ENCODE assay signal across 9 mouse cellular contexts in the genomic region with DNA sequence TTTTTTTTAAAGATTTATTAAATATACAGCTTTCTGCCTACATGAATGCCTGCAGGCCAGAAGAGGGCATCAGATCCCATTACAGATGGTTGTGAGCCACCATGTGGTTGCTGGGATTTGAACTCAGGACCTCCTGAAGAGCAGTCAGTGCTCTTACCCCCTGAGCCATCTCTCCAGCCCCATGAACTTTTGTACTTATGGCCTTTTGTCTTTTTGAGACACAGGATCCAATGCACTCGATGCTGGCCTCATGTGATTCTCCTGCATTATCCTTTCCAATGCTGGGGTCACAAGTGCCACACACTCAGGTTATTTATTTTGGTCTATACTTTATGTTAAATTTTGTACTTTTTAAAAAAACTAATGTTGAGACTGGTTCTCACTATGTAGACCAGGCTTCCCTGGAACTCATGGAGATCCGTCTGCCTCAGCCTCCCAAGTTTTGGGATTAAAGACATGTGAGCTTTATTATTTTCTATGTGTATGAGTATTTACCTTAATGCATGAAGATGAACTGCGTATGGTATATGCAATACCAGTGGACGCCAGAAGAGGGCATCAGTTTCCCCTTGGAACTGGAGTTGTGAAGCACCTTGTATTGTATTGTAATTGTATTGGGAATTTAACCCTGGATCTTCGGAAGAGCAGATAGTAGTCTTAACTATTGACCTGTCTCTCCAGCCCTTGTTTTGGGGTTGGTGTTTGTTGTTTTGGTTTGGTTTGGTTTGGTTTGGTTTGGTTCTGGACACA. TPM values are rescaled to one million over a fixed set of nuclear protein-coding genes. Genes with fewer than 3 reads are reported as not detected.
DNase-seq lines count a peak whose midpoint lies in the region; TF ChIP-seq lines count a peak whose summit lies in the region.
"Had no signal": no experiment of that assay in that cellular context is flagged by ENCODE, and none has a peak within 500 bp of the region (broad histone marks: within the 10 kb centered on the region; RNA-seq: fewer than 3 reads in every experiment).

No protein-coding gene starts in this region.

- no peaks in the 10 kb centered on the region; the same call in 1 of the 2 replicates for H3K36me3 ChIP-seq in heart, adult 2 months (ENCODE audit: control insufficient read depth, insufficient read depth, low read length)
- peaks cover 77% of the 10 kb centered on the region for H3K36me3 ChIP-seq in heart, embryonic 10.5 days
- H3K36me3 ChIP-seq in thymus, adult 2 months (ENCODE audit: control insufficient read depth, insufficient read depth, low read length): peaks cover 95% of the 10 kb centered on the region
- H3K36me3 ChIP-seq in limb, embryonic 10.5 days: peaks cover 81% of the 10 kb centered on the region

- no peak for TF ChIP-seq EP300 in heart, adult 2 months (IDR thresholded peaks at IDR 0.05; ENCODE audit: insufficient read depth, low read depth, low read length)

- no peaks in the 10 kb centered on the region for H3K4me1 ChIP-seq in heart, adult 2 months (ENCODE audit: control insufficient read depth, insufficient read depth, low read length)
- H3K4me1 ChIP-seq in heart, embryonic 10.5 days: 0 out of 2 replicates have a peak, but pooled peaks cover 5% of the 10 kb centered on the region
- no peaks in the 10 kb centered on the region for H3K4me1 ChIP-seq in thymus, adult 2 months (replicated peaks; ENCODE audit: control insufficient read depth, insufficient read depth, low read length)
- H3K4me1 ChIP-seq in limb, embryonic 10.5 days: 0 out of 2 replicates have a peak, but pooled peaks cover 3% of the 10 kb centered on the region
- H3K4me1 ChIP-seq: neural tube, embryonic 12.5 days had no signal

- H3K9ac ChIP-seq in heart, adult 2 months (ENCODE audit: low read depth, low read length): no peak overlapping the region
- H3K9ac ChIP-seq: neural tube, embryonic 12.5 days had no signal

- no peak overlapping the region for H3K27ac ChIP-seq in heart, adult 2 months
- no peak overlapping the region for H3K27ac ChIP-seq in heart, embryonic 10.5 days
- H3K27ac ChIP-seq in thymus, adult 2 months (ENCODE audit: control insufficient read depth, insufficient read depth, low read length): no peak overlapping the region
- H3K27ac ChIP-seq in limb, embryonic 10.5 days: no peak overlapping the region
- H3K27ac ChIP-seq: neural tube, embryonic 12.5 days had no signal

- H3K27me3 ChIP-seq in heart, adult 2 months (ENCODE audit: control insufficient read depth, insufficient read depth, low read length): no peaks in the 10 kb centered on the region
- H3K27me3 ChIP-seq in heart, embryonic 10.5 days (ENCODE audit: insufficient read depth, poor library complexity, severe bottlenecking): no peaks in the 10 kb centered on the region
- no peaks in the 10 kb centered on the region for H3K27me3 ChIP-seq in thymus, adult 2 months (ENCODE audit: control insufficient read depth, insufficient read depth, low read length)
- H3K27me3 ChIP-seq in limb, embryonic 10.5 days (ENCODE audit: low read depth, poor library complexity, severe bottlenecking): no peaks in the 10 kb centered on the region
- H3K27me3 ChIP-seq: neural tube, embryonic 12.5 days had no signal

- H3K79me2 ChIP-seq in heart, adult 2 months (replicated peaks; ENCODE audit: control insufficient read depth, insufficient read depth, low read length): no peaks in the 10 kb centered on the region

- H3K9me3 ChIP-seq in heart, embryonic 10.5 days: no peaks in the 10 kb centered on the region
- no peaks in the 10 kb centered on the region for H3K9me3 ChIP-seq in limb, embryonic 10.5 days (replicated peaks)
- H3K9me3 ChIP-seq: neural tube, embryonic 12.5 days had no signal

- intact Hi-C loops in heart, adult 2 months (cut with DNase I): loop anchor here (2.0 kb wide), 1 partner anchor 33 kb away; no protein-coding TSS in a partner anchor

- peak in 1 of 2 experiments; percentile 61 for DNase-seq in heart, adult 2 months
- DNase-seq in heart, embryonic 10.5 days (ENCODE audit: low spot score): no peak
- peak; percentile 64 for DNase-seq in thymus, adult 2 months
- no peak for DNase-seq in thymus, adult 18-20 months
- peak; percentile 78 to 87 for DNase-seq in cerebellum, postnatal 14 days
- peak; percentile 71 for DNase-seq in limb, embryonic 10.5 days (ENCODE audit: low spot score)
- peak; percentile 36 for DNase-seq in spleen, adult 12 weeks (ENCODE audit: low spot score)
- no peak for DNase-seq in gastrocnemius, postnatal 10 days

- no peak for TF ChIP-seq POLR2A in heart, adult 2 months (IDR thresholded peaks at IDR 0.05; ENCODE audit: insufficient read depth, low read depth, low read length)
- TF ChIP-seq POLR2A in thymus, adult 2 months (IDR thresholded peaks at IDR 0.05; ENCODE audit: control insufficient read depth, extremely low read depth, insufficient read depth, low read length, poor library complexity): no peak

- TF ChIP-seq CTCF in heart, adult 2 months (IDR thresholded peaks at IDR 0.05): peak; percentile 90
- no peak for TF ChIP-seq CTCF in thymus, adult 2 months (IDR thresholded peaks at IDR 0.05; ENCODE audit: borderline replicate concordance, control insufficient read depth, extremely low read depth, insufficient read depth, low read length, poor library complexity)

- no peak overlapping the region for H3K4me3 ChIP-seq in heart, adult 2 months
- no peak overlapping the region for H3K4me3 ChIP-seq in heart, embryonic 10.5 days
- no peak overlapping the region for H3K4me3 ChIP-seq in thymus, adult 2 months (ENCODE audit: control insufficient read depth, insufficient read depth, low read length)
- H3K4me3 ChIP-seq in limb, embryonic 10.5 days: no peak overlapping the region
- H3K4me3 ChIP-seq: neural tube, embryonic 12.5 days had no signal

- WGBS in heart, adult 2 months: 30% methylated on average over 5 of the region's 5 CpGs
- 38% methylated on average over 5 of the region's 5 CpGs for WGBS in heart, embryonic 10.5 days
- 53% methylated on average over 5 of the region's 5 CpGs for WGBS in thymus, adult 2 months
- 38% methylated on average over 5 of the region's 5 CpGs for WGBS in limb, embryonic 10.5 days

RNA-seq across cellular contexts. Expression of gene Dact3, which starts 15.0 kb away (rescaled TPM):
- total RNA-seq in heart, adult 2 months (2021): 10 to 100 TPM in 1 of 2 experiments, 1 to 10 TPM in 1; 8.6 to 12.1 TPM
- 19.6 and 20.0 TPM in 2 replicates for polyA plus RNA-seq in heart, adult 2 months (2012; rRNA removed)
- polyA plus RNA-seq in heart, embryonic 10.5 days (2016; fragmentation: Nextera tagmentation; extraction: Ambion mirVana): 5.0 and 7.2 TPM in 2 replicates
- 3.8 and 4.4 TPM in 2 replicates for polyA plus RNA-seq in thymus, adult 2 months (2012; rRNA removed)
- 7.0 and 8.2 TPM in 2 replicates for polyA plus RNA-seq in limb, embryonic 10.5 days (2016; fragmentation: Nextera tagmentation; extraction: Ambion mirVana)
- 10 to 100 TPM in 1 of 2 experiments, 1 to 10 TPM in 1; 9.5 to 10.9 TPM for total RNA-seq in gastrocnemius, postnatal 10 days (2021)

RNA-seq across cellular contexts. Expression of gene Prkd2, which starts 17.4 kb away (rescaled TPM):
- total RNA-seq in heart, adult 2 months (2021): 10 to 100 TPM; 15.3 to 19.9 TPM
- polyA plus RNA-seq in heart, adult 2 months (2012; rRNA removed): 24.5 and 26.2 TPM in 2 replicates
- 8.9 and 9.4 TPM in 2 replicates for polyA plus RNA-seq in heart, embryonic 10.5 days (2016; fragmentation: Nextera tagmentation; extraction: Ambion mirVana)
- 363 and 406 TPM in 2 replicates for polyA plus RNA-seq in thymus, adult 2 months (2012; rRNA removed)
- polyA plus RNA-seq in limb, embryonic 10.5 days (2016; fragmentation: Nextera tagmentation; extraction: Ambion mirVana): 15.0 and 15.6 TPM in 2 replicates
- total RNA-seq in gastrocnemius, postnatal 10 days (2021): 10 to 100 TPM in 1 of 2 experiments, 1 to 10 TPM in 1; 9.8 to 14.0 TPM

RNA-seq across cellular contexts. Expression of gene Gng8, which starts 31.5 kb away (rescaled TPM):
- total RNA-seq in heart, adult 2 months (2021): 1 to 10 TPM in 1 of 2 experiments, under 1 TPM in 1; 0.47 to 1.6 TPM
- polyA plus RNA-seq in heart, adult 2 months (2012; rRNA removed): 7.4 and 13.1 TPM in 2 replicates
- 3.0 and 6.3 TPM in 2 replicates for polyA plus RNA-seq in heart, embryonic 10.5 days (2016; fragmentation: Nextera tagmentation; extraction: Ambion mirVana)
- polyA plus RNA-seq in thymus, adult 2 months (2012; rRNA removed): 0.62 and 1.7 TPM in 2 replicates
- polyA plus RNA-seq in limb, embryonic 10.5 days (2016; fragmentation: Nextera tagmentation; extraction: Ambion mirVana): 15.4 and 18.5 TPM in 2 replicates
- total RNA-seq in gastrocnemius, postnatal 10 days (2021): 1 to 10 TPM; 1.3 to 2.7 TPM

RNA-seq across cellular contexts. Expression of gene Fkrp, which starts 43.5 kb away (rescaled TPM):
- total RNA-seq in heart, adult 2 months (2021): 10 to 100 TPM; 49.5 to 52.8 TPM
- polyA plus RNA-seq in heart, adult 2 months (2012; rRNA removed): 40.3 and 51.3 TPM in 2 replicates
- polyA plus RNA-seq in heart, embryonic 10.5 days (2016; fragmentation: Nextera tagmentation; extraction: Ambion mirVana): 29.5 and 36.7 TPM in 2 replicates
- 48.7 and 51.5 TPM in 2 replicates for polyA plus RNA-seq in thymus, adult 2 months (2012; rRNA removed)
- 27.2 and 33.1 TPM in 2 replicates for polyA plus RNA-seq in limb, embryonic 10.5 days (2016; fragmentation: Nextera tagmentation; extraction: Ambion mirVana)
- 10 to 100 TPM; 23.2 to 23.3 TPM for total RNA-seq in gastrocnemius, postnatal 10 days (2021)

RNA-seq across cellular contexts. Expression of gene Strn4, which starts 44.4 kb away (rescaled TPM):
- 10 to 100 TPM; 55.5 to 56.2 TPM for total RNA-seq in heart, adult 2 months (2021)
- polyA plus RNA-seq in heart, adult 2 months (2012; rRNA removed): 94.2 and 101 TPM in 2 replicates
- polyA plus RNA-seq in heart, embryonic 10.5 days (2016; fragmentation: Nextera tagmentation; extraction: Ambion mirVana): 101 and 107 TPM in 2 replicates
- 307 and 318 TPM in 2 replicates for polyA plus RNA-seq in thymus, adult 2 months (2012; rRNA removed)
- 130 and 145 TPM in 2 replicates for polyA plus RNA-seq in limb, embryonic 10.5 days (2016; fragmentation: Nextera tagmentation; extraction: Ambion mirVana)
- total RNA-seq in gastrocnemius, postnatal 10 days (2021): 10 to 100 TPM; 42.3 to 46.1 TPM

Comparison
In these comparisons a context has a peak if more than half of its experiments do, and no peak if none do; other contexts are left out.
1. DNase-seq: peak in thymus, adult 2 months (single experiment), cerebellum, postnatal 14 days (2 of 2), limb, embryonic 10.5 days (single experiment) and spleen, adult 12 weeks (single experiment); none in heart, embryonic 10.5 days (single experiment), thymus, adult 18-20 months (0 of 2) and gastrocnemius, postnatal 10 days (single experiment).
2. RNA of gene Prkd2, which starts 17.4 kb away (polyA plus RNA-seq): 363 to 406 TPM in thymus, adult 2 months; 24.5 to 26.2 TPM in heart, adult 2 months, 15.0 to 15.6 TPM in limb, embryonic 10.5 days and 8.9 to 9.4 TPM in heart, embryonic 10.5 days; every median in the first group is over 10 times any median in the second.